Mouse (Mus musculus) embryonic fibroblast, embryonic 13.5 days (primary cell): ENCODE measurements at regions not wholly inside any gene's neighbourhood (a gene's known extent, or its start where the extent isn't known, plus 50 kb on each side); places are given as distances from the start of the nearest gene placed in this dataset.

Experiments used
- H3K27ac ChIP-seq: 2 replicates; pipeline ENCODE4 v1.5.1; 2012; ENCODE audit warnings: low read length, control low read depth, inconsistent platforms; ENCODE audit not compliant: insufficient read depth
- H3K4me1 ChIP-seq: 2 replicates; pipeline ENCODE4 v1.6.1; 2011; ENCODE audit warnings: low read length; ENCODE audit not compliant: control insufficient read depth, insufficient read depth
- H3K4me3 ChIP-seq: 2 replicates; pipeline ENCODE4 v1.5.1; 2011; ENCODE audit warnings: mild to moderate bottlenecking, control low read depth, low read length; ENCODE audit not compliant: insufficient read depth
- CTCF ChIP-seq: IDR thresholded peaks from 2 replicates; pipeline ENCODE4 v1.5.1; 2011; ENCODE audit warnings: mild to moderate bottlenecking, control low read depth, low read length, moderate library complexity, borderline replicate concordance; ENCODE audit not compliant: insufficient read depth
- POLR2A ChIP-seq: IDR thresholded peaks from 2 replicates; pipeline ENCODE4 v1.6.1; 2011; ENCODE audit warnings: low read depth, mild to moderate bottlenecking, control low read depth, low read length, moderate library complexity

- Histone ChIP-seq H3K27ac (no peak overlapping the region), H3K4me3 (no peak overlapping the region), H3K4me1 (no peaks in the 10 kb centered on the region)
- TF ChIP-seq CTCF (no peak), POLR2A (no peak)
Observed at GRCm38 (mm10) chr2:11853210-11853973, 75.7 kb downstream of the Ankrd16 start.

- no peaks in the 10 kb centered on the region for H3K4me1 ChIP-seq
- H3K4me3 ChIP-seq = no peak overlapping the region
- TF ChIP-seq CTCF = no peak
- TF ChIP-seq POLR2A = no peak
- no peak overlapping the region for H3K27ac ChIP-seq
Observed at GRCm38 (mm10) chr2:11869983-11870382, 92.3 kb downstream of the Ankrd16 start.

- no peak overlapping the region for H3K27ac ChIP-seq
- H3K4me3 ChIP-seq = no peak overlapping the region
- H3K4me1 ChIP-seq = no peaks in the 10 kb centered on the region
- TF ChIP-seq POLR2A (no peak), CTCF (no peak)
Observed at GRCm38 (mm10) chr2:11880005-11880404, 102.3 kb downstream of the Ankrd16 start.

DNA sequence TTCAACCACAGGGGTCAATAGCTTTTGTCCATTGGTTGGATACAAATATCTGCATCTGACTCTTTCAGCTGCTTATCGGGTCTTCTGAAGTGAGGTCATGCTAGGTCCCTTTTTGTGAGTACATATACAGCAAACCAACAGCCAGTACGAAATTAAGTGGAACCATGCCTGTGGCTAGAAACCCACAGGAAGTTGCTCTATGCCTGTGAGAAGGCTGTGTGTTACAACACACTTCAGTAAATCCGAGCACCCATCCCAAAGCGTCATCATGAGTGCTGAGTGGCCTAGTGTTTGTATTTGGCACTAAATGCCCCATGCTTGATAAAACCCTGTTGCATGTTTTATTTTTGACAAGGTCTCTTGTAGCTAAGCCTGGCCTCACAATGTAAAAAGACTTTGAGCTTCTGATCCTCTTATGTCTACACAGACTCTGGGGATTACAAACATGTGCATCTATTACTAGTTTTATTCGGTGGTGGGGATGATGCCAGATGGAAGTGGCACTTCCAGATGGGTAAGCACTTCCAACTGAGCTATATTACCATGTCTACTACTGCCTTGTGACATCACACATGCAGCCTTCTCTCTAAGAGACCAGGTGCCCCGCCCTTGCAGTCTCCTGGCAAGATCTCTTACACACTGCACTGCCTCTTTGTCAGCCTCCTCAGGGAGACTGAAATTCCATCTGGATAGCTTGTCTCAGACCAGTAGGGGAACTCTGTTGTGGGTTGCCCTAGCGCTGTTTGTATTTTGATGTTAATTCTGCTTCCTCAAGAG is 117.3 kb downstream of the Ankrd16 start:
- no peaks in the 10 kb centered on the region for H3K4me1 ChIP-seq
- H3K4me3 ChIP-seq = no peak overlapping the region
- TF ChIP-seq POLR2A = no peak
- no peak for TF ChIP-seq CTCF
- no peak overlapping the region for H3K27ac ChIP-seq

DNA sequence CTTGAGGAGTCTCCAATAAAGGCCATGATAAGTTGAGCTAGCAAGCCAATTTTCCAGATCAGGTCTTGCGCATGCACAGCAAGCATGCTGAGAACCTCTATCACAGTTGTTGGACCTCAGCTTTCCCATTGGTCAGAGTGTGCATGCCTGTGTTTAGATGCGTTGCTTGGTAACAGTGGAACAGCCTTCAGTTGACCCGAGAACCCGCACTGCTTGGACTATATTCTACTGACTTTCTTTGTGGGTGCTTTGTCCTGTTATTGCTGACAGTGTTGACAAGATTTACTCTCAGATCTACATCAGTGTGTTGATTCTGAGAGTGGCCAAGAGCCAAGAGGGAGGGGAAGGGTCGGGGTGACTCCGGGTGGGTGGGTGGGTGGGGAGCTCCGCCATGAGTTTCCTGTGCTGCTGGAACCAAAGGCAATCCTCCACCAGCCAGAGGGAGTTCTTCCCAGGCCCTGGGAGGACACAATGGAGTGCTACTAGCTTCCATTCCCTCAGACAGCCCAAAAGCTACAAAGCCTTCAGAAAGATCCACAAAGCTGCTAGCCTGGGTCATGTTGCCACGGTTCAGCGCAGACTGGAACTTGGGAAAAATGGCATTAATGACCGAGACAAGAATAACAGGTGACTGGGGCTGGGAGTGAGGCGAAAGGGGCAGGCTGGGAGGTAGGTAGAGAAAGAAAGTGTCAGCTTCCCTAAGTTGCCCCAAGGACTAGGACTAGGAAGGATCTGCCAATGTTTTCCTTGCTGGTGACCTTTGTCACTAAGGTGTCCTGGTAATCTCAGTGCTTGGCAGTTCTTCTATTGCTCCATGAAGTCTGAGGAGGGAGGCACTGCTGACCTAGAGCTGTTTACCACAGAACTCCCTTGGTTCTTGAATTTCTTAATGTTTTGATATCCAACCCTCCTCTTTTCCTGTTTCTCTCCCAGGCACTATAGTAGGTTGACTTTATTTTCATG is 122.3 kb downstream of the Ankrd16 start:
- Histone ChIP-seq H3K4me3 (no peak overlapping the region), H3K4me1 (no peaks in the 10 kb centered on the region), H3K27ac (no peak overlapping the region)
- TF ChIP-seq CTCF (no peak), POLR2A (no peak)

DNA sequence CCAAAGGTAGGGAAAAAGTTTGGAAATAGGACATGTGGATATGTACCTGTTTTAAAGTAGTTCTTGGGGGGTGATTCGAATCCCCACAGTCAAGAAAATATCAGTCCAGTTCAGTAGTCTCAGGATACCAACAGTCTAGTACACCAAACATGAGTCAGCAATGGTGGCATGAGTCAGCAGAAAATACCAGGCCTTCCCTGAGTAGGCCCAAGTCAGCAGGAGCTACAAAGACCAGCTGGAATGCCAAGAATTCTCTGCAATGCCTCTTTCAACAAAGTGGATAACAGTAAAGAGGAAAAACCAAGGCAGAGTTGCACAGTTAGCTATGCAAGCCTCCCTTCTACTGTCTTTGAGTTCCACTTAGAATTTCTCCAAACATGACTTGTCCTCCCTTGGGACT is 137.1 kb downstream of the Ankrd16 start:
- TF ChIP-seq CTCF (no peak), POLR2A (no peak)
- Histone ChIP-seq H3K4me1 (peaks cover 2% of the 10 kb centered on the region; the same call in 1 of the 2 replicates), H3K4me3 (no peak overlapping the region), H3K27ac (peak overlapping the region; percentile 17; the same call in 1 of the 2 replicates)

GRCm38 (mm10) chr2:11917373-11917772 is 139.7 kb downstream of the Ankrd16 start:
- peaks cover 2% of the 10 kb centered on the region; the same call in 1 of the 2 replicates for H3K4me1 ChIP-seq
- no peak overlapping the region for H3K27ac ChIP-seq
- TF ChIP-seq POLR2A (no peak), CTCF (no peak)
- no peak overlapping the region for H3K4me3 ChIP-seq

- H3K4me1 ChIP-seq = peaks cover 2% of the 10 kb centered on the region; the same call in 1 of the 2 replicates
- TF ChIP-seq CTCF (no peak), POLR2A (no peak)
- H3K4me3 ChIP-seq = no peak overlapping the region
- H3K27ac ChIP-seq = no peak overlapping the region
Observed at GRCm38 (mm10) chr2:11918070-11918469, 140.4 kb downstream of the Ankrd16 start.

DNA sequence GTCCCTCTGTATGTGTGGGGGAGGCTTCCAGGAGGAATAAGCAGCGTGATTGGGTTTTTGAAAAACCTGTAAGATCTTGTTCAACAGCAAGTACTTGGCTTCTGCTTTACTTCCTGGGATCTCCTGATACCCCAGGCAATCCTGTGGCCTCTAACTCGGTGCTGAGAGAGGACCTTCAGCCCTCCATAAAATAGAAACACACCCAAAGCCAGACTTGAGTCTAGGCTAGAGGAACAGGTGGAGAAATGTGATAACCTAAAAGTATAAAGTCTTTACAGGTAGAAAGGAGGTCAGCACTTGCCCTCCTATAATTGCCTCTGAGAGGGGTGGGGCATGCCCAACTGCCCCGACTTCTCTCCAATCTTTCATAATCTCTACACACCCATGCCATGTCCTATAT is 183.1 kb downstream of the Ankrd16 start:
- Histone ChIP-seq H3K4me1 (no peaks in the 10 kb centered on the region), H3K4me3 (no peak overlapping the region), H3K27ac (no peak overlapping the region)
- TF ChIP-seq CTCF (no peak), POLR2A (no peak)
